Mouse (Mus musculus): ENCODE data around the gene Smarcc1. TPM values are rescaled to one million over a fixed set of nuclear protein-coding genes. Genes with fewer than 3 reads are reported as not detected.
"Not testable (repeated sequence)": the region's sequence is repeated elsewhere in the genome, so short reads cannot be mapped to it uniquely, and the experiment has no call there.

Gene Smarcc1
- total and polyA plus RNA-seq, 3 experiments: 35.5 to 488 (median 79.0) TPM

- H3K27me3 ChIP-seq (ENCODE audit: control insufficient read depth in 1 of 2, insufficient read depth in 2 of 2, low read length in 2 of 2); H3K27ac ChIP-seq (ENCODE audit: control insufficient read depth, low read depth, low read length); H3K9me3 ChIP-seq (replicated peaks; ENCODE audit: insufficient read depth, low read length); H3K4me3 ChIP-seq (ENCODE audit: control insufficient read depth in 1 of 2, insufficient read depth in 1 of 2, low read depth in 2 of 2, low read length in 2 of 2); H3K36me3 ChIP-seq (ENCODE audit: control insufficient read depth in 1 of 2, insufficient read depth in 2 of 2, low read length in 2 of 2); H3K9ac ChIP-seq (ENCODE audit: control insufficient read depth, low read depth, low read length, poor library complexity, severe bottlenecking); H3K79me2 ChIP-seq (ENCODE audit: control insufficient read depth, insufficient read depth, low read length, poor library complexity); H3K4me1 ChIP-seq (ENCODE audit: control insufficient read depth in 1 of 2, insufficient read depth in 2 of 2, low read length in 2 of 2): not testable (repeated sequence)
- 0 out of 2 replicates have a peak, but pooled peaks have one; percentile 25 for TF ChIP-seq ZNF384 (IDR thresholded peaks at IDR 0.05; ENCODE audit: low read depth, low read length)
- peak; percentile 93 for TF ChIP-seq TBP (IDR thresholded peaks at IDR 0.05; ENCODE audit: low read depth, low read length)
- peak in 1 of 3 experiments; percentile 15; a peak in 1 of 6 replicates for TF ChIP-seq CTCF (IDR thresholded peaks at IDR 0.05 in 2 of 3, conservative IDR thresholded peaks at IDR 0.05 in 1 of 3; ENCODE audit: control insufficient read depth in 1 of 3, insufficient read depth in 1 of 3, low read depth in 2 of 3, low read length in 3 of 3, poor library complexity in 1 of 3, severe bottlenecking in 1 of 3)
- DNase-seq (ENCODE audit: low read depth, low spot score): peak; percentile 47
Observed at GRCm38 (mm10) chr9:110124008-110124540, 6.6 kb downstream of the Smarcc1 start.

GRCm38 (mm10) chr9:110130896-110131524 is 13.5 kb downstream of the Smarcc1 start:
- Histone ChIP-seq H3K36me3 (ENCODE audit: control insufficient read depth in 1 of 2, insufficient read depth in 2 of 2, low read length in 2 of 2) (peaks cover 0 to 25% of the 10 kb centered on the region in 2 experiments; a peak in 2 of 4 replicates), H3K27me3 (ENCODE audit: control insufficient read depth in 1 of 2, insufficient read depth in 2 of 2, low read length in 2 of 2) (no peaks in the 10 kb centered on the region), H3K27ac (ENCODE audit: control insufficient read depth, low read depth, low read length) (peak overlapping the region; percentile 96), H3K4me1 (ENCODE audit: control insufficient read depth in 1 of 2, insufficient read depth in 2 of 2, low read length in 2 of 2) (peaks cover 3 to 15% of the 10 kb centered on the region in 2 experiments; a peak in 3 of 4 replicates), H3K9me3 (replicated peaks; ENCODE audit: insufficient read depth, low read length) (no peaks in the 10 kb centered on the region), H3K9ac (ENCODE audit: control insufficient read depth, low read depth, low read length, poor library complexity, severe bottlenecking) (peak overlapping the region; percentile 84), H3K79me2 (ENCODE audit: control insufficient read depth, insufficient read depth, low read length, poor library complexity) (peaks cover 39% of the 10 kb centered on the region), H3K4me3 (ENCODE audit: control insufficient read depth in 1 of 2, insufficient read depth in 1 of 2, low read depth in 2 of 2, low read length in 2 of 2) (peak overlapping the region; percentile 61 to 73)
- peak; percentile 65 for DNase-seq (ENCODE audit: low read depth, low spot score)
- TF ChIP-seq EP300 (IDR thresholded peaks at IDR 0.05; ENCODE audit: low read depth in 1 of 2, low read length in 2 of 2): peak in 1 of 2 experiments; percentile 4; a peak in 1 of 4 replicates
- TF ChIP-seq MAX (IDR thresholded peaks at IDR 0.05; ENCODE audit: low read length): no peak; the same call in none of the 2 replicates
- TF ChIP-seq ZNF384 (IDR thresholded peaks at IDR 0.05; ENCODE audit: low read depth, low read length): peak; percentile 55; the same call in 1 of the 2 replicates
- no peak for TF ChIP-seq GABPA (IDR thresholded peaks at IDR 0.05; ENCODE audit: low read depth, low read length)
- TF ChIP-seq NELFE (IDR thresholded peaks at IDR 0.05; ENCODE audit: low read depth, low read length): no peak
- no peak for TF ChIP-seq USF1 (IDR thresholded peaks at IDR 0.05; ENCODE audit: low read depth, low read length)
- TF ChIP-seq TAL1 (IDR thresholded peaks at IDR 0.05; ENCODE audit: low read length): no peak
- TF ChIP-seq POLR2AphosphoS5 (IDR thresholded peaks at IDR 0.05; ENCODE audit: borderline replicate concordance, low read depth, low read length): no peak
- no peak for TF ChIP-seq CHD1 (IDR thresholded peaks at IDR 0.05; ENCODE audit: low read depth, low read length)
- TF ChIP-seq ZKSCAN1 (IDR thresholded peaks at IDR 0.05; ENCODE audit: low read depth, low read length): no peak
- no peak for TF ChIP-seq ETS1 (IDR thresholded peaks at IDR 0.05; ENCODE audit: low read depth, low read length)
- no peak for TF ChIP-seq MYB (IDR thresholded peaks at IDR 0.05; ENCODE audit: low read depth, low read length)
- TF ChIP-seq MXI1 (IDR thresholded peaks at IDR 0.05; ENCODE audit: low read depth, low read length): no peak; the same call in 1 of the 2 replicates
- no peak for TF ChIP-seq ELF1 (IDR thresholded peaks at IDR 0.05; ENCODE audit: low read depth, low read length)
- no peak for TF ChIP-seq KAT2A (conservative IDR thresholded peaks at IDR 0.05; ENCODE audit: low read depth, low read length)
- TF ChIP-seq RAD21 (IDR thresholded peaks at IDR 0.05; ENCODE audit: low read depth, low read length): no peak
- TF ChIP-seq TCF12 (IDR thresholded peaks at IDR 0.05; ENCODE audit: low read depth, low read length): no peak
- TF ChIP-seq RCOR1 (IDR thresholded peaks at IDR 0.05; ENCODE audit: low read depth, low read length): no peak
- no peak for TF ChIP-seq CHD2 (IDR thresholded peaks at IDR 0.05; ENCODE audit: low read length)
- no peak for TF ChIP-seq E2F4 (IDR thresholded peaks at IDR 0.05; ENCODE audit: borderline replicate concordance, low read depth, low read length)
- TF ChIP-seq JUND (IDR thresholded peaks at IDR 0.05; ENCODE audit: low read depth, low read length): no peak
- no peak; the same call in 1 of the 2 replicates for TF ChIP-seq MYC (IDR thresholded peaks at IDR 0.05; ENCODE audit: low read depth, low read length)
- no peak for TF ChIP-seq MAFK (IDR thresholded peaks at IDR 0.05; ENCODE audit: borderline replicate concordance, low read depth, low read length)
- TF ChIP-seq ZMIZ1 (IDR thresholded peaks at IDR 0.05; ENCODE audit: low read depth, low read length): no peak
- TF ChIP-seq TBP (IDR thresholded peaks at IDR 0.05; ENCODE audit: low read depth, low read length): 0 out of 2 replicates have a peak, but pooled peaks have one; percentile 8
- TF ChIP-seq NRF1 (IDR thresholded peaks at IDR 0.05; ENCODE audit: insufficient read depth, low read depth, low read length, poor library complexity, severe bottlenecking): no peak
- TF ChIP-seq POLR2A (IDR thresholded peaks at IDR 0.05; ENCODE audit: control insufficient read depth in 1 of 2, insufficient read depth in 1 of 2, low read depth in 1 of 2, low read length in 2 of 2, poor library complexity in 1 of 2): no peak
- no peak for TF ChIP-seq CTCF (IDR thresholded peaks at IDR 0.05 in 2 of 3, conservative IDR thresholded peaks at IDR 0.05 in 1 of 3; ENCODE audit: control insufficient read depth in 1 of 3, insufficient read depth in 1 of 3, low read depth in 2 of 3, low read length in 3 of 3, poor library complexity in 1 of 3, severe bottlenecking in 1 of 3)
- TF ChIP-seq USF2 (IDR thresholded peaks at IDR 0.05; ENCODE audit: borderline replicate concordance in 1 of 2, insufficient read depth in 1 of 2, low read depth in 1 of 2, low read length in 2 of 2): no peak
